Mouse (Mus musculus) CD4-positive, CD25-positive, alpha-beta regulatory T cell, adult 4 months (primary cell): ENCODE data around the gene Cyp2t4. TPM values are rescaled to one million over a fixed set of nuclear protein-coding genes. Genes with fewer than 3 reads are reported as not detected.

ENCODE experiments used
- ATAC-seq: one replicate; pipeline ENCODE4 v1.8.0; 2017
- polyA plus RNA-seq, 2 experiments: library from polyadenylated mRNA; unstranded; fragments of 100-300 nt; shearing (Covaris generic); gene quantifications; one replicate each; pipeline ENCODE4 v1.2.1; 2017

The Cyp2t4 gene
- polyA plus RNA-seq, 2 experiments from 2014 or later, result 0.78 TPM; not detected in 1

GRCm38 (mm10) chr7:27185986-27186385, 32.5 kb downstream of the Cyp2t4 start:
- no peak for ATAC-seq

DNA sequence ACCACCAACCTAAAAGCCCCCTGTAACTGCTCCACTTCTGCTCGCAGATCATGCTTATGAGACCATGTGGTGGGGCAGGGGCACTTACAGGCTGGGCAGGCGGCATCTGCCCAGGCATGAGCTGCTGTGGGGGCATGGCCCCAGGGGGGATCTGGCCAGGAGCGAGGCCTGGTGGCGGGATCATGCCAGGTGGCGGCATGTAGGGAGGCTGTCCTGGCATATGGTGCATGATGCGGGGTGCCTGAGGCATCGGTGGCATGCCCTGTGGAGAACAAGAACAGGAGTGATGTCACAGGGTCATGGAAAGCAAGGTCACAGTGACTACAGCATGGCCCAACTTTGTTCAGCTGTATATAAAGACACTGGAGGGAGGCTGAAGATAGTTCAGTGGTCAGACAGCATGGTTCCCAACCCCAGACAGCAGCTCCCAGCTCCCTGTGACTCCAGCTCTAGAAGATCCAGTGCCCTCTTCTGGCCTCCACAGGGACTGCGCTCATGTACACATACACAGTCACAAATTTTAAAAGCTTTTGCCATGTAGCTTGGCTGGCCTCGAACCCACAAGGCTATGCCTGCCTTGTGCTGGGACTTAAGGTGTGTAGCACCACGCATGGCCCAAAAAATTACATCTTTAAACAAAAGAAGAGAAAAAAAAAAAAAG, 35.9 kb downstream of the Cyp2t4 start:
- no peak for ATAC-seq

GRCm38 (mm10) chr7:27192434-27192833, 38.9 kb downstream of the Cyp2t4 start:
- no peak for ATAC-seq

DNA sequence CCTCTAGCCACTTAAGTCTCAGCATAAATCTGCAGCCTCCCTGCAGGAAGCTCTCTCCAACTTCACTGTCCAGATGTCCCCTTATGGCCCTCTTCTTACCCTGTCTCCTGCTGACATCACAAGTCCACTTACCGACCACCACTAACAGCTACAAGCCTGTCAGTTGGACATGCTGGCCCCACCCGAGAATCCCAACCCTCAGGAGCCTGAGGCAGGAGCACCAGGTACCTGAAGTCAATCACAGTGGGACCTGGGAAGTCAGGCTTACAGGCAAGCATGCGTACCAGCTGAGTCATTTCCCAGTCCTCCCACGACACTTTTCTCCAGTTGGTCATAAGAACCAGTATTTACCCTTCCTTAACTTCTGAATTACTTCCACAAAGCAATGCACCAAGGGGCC, 40.2 kb downstream of the Cyp2t4 start:
- ATAC-seq, result no peak

GRCm38 (mm10) chr7:27195681-27196611, 42.4 kb downstream of the Cyp2t4 start, which contains the start of the genes BC024978 and Snrpa:
BC024978 (plus strand) TSS chr7:27195781.
Snrpa (minus strand) TSS chr7:27196271.
- peak; percentile 93 for ATAC-seq

DNA sequence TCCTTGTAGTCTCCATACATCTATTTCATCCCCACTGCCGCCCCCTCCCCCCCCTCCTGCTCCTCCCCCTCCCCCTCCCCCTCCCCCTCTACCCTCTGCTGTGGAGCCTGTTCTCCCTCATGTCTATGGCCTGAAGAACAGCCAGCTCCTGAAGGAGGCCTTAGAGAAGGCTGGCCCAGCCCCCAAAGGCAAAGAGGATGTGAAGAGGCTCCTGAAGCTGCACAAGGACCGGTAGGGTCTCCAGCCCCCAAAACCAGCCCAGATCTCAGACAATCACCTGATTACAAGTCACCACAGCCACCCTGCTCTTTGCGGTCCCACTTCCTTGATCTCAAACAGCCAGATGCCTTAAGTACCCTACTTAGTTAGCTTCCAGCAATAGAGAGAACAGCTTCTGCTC, 43.6 kb downstream of the Cyp2t4 start:
- no peak for ATAC-seq

DNA sequence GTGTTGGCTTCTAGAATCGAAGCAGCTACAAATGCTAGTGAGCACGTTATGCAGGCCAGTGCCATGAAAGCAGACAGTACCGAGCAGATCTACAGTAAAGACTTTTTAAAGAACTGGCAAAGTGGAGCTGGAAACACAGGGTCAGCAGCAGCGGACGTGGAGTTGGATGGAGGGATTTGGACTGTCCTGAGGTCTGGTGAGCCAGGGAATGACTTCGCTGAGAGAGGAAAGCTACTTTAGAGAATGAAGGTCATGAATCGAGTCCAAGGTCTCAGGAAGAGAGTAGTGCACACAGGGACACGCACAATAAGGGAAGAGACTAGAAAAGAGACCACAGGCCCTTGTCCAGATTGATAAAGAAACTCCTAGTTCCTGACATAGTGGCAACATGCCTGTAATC, 44.1 kb downstream of the Cyp2t4 start:
- no peak for ATAC-seq

GRCm38 (mm10) chr7:27198355-27198754, 44.8 kb downstream of the Cyp2t4 start:
- ATAC-seq, result no peak

DNA sequence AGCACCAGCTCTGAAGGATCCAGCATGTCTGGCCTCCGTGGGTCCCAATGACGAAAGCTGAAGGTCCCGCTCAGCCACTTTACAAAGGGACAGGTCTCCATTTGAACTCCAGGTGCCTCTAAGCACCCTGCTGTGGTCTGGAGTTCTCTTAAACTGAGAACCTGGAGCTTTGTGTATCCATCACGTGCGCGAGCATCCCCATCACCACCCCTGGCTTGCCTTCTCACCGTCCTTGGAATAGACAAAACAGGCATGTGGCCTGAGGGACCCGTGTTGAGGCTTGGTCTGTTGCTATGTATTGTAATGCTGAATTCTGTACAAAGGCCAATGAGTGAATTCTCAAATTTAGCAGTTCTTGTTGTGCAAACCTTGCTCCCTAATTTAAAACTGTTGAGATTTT, 45.3 kb downstream of the Cyp2t4 start:
- ATAC-seq, result no peak

GRCm38 (mm10) chr7:27203730-27204449, 50.4 kb downstream of the Cyp2t4 start:
- ATAC-seq, result no peak

Other genes with a start within 250 kb of the Cyp2t4 start
- not detected for gene Cyp2a22, start 214.3 kb upstream of the Cyp2t4 start, polyA plus RNA-seq
- not detected for gene Cyp2a12, start 124.6 kb upstream of the Cyp2t4 start, polyA plus RNA-seq
- not detected for gene Cyp2f2, start 33.8 kb upstream of the Cyp2t4 start, polyA plus RNA-seq
- gene Egln2, start 13.1 kb downstream of the Cyp2t4 start, polyA plus RNA-seq, result 10 to 100 TPM; 16.8 to 16.9 TPM
- gene Rab4b, start 25.2 kb downstream of the Cyp2t4 start, polyA plus RNA-seq, result 100 to 1,000 TPM; 118 to 144 TPM
- gene Gm21983, start 27.4 kb downstream of the Cyp2t4 start, polyA plus RNA-seq, result not detected
- under 1 TPM in 1 of 2 experiments, not detected in 1; 0.52 TPM for gene Mia, start 27.4 kb downstream of the Cyp2t4 start, polyA plus RNA-seq
- gene BC024978, start 42.1 kb downstream of the Cyp2t4 start, polyA plus RNA-seq, result 1 to 10 TPM; 3.8 to 6.0 TPM
- 10 to 100 TPM; 60.9 to 76.3 TPM for gene Snrpa, start 42.6 kb downstream of the Cyp2t4 start, polyA plus RNA-seq
- gene Itpkc, start 74.9 kb downstream of the Cyp2t4 start, polyA plus RNA-seq, result 1 to 10 TPM; 1.9 to 2.5 TPM
- 10 to 100 TPM in 1 of 2 experiments, 1 to 10 TPM in 1; 8.7 to 10.8 TPM for gene Coq8b, start 79.3 kb downstream of the Cyp2t4 start, polyA plus RNA-seq
- under 1 TPM; 0.11 to 0.25 TPM for gene Numbl, start 104.7 kb downstream of the Cyp2t4 start, polyA plus RNA-seq
- 1 to 10 TPM in 1 of 2 experiments, under 1 TPM in 1; 0.77 to 2.0 TPM for gene Ltbp4, start 184.0 kb downstream of the Cyp2t4 start, polyA plus RNA-seq
- 10 to 100 TPM; 49.2 to 76.0 TPM for gene Shkbp1, start 202.3 kb downstream of the Cyp2t4 start, polyA plus RNA-seq
- not detected for gene Gm20479, start 203.7 kb downstream of the Cyp2t4 start, polyA plus RNA-seq